Mouse (Mus musculus) limb, embryonic 14.5 days (tissue): ENCODE data around the gene Camk2g. TPM values are rescaled to one million over a fixed set of nuclear protein-coding genes. Genes with fewer than 3 reads are reported as not detected.

Experiments used
- ATAC-seq: fragments of 200-750 bp; cut with Nextera tagmentation; 2 replicates; pipeline ENCODE4 v1.8.0; 2017; ENCODE audit warnings: low read depth, moderate number of reproducible peaks, moderate TSS enrichment; ENCODE audit not compliant: low FRiP score
- DNase-seq: peaks from one replicate; pipeline ENCODE4 v3.0.0-alpha.2; 2015; ENCODE audit warnings: low spot score
- H3K27ac ChIP-seq: fragments of 300-500 bp; sonication (generic); replicated peaks from 2 replicates; pipeline ENCODE4 v1.5.1; 2014; ENCODE audit warnings: low read depth, mild to moderate bottlenecking, low read length, moderate library complexity, mixed read lengths
- H3K27me3 ChIP-seq: fragments of 300-500 bp; sonication (generic); 2 replicates; pipeline ENCODE4 v1.6.1; 2014; ENCODE audit warnings: low read length, mixed read lengths; ENCODE audit not compliant: control insufficient read depth, insufficient read depth
- H3K36me3 ChIP-seq: fragments of 300-500 bp; sonication (generic); 2 replicates; pipeline ENCODE4 v1.6.1; 2014; ENCODE audit warnings: mild to moderate bottlenecking, low read length, moderate library complexity, mixed read lengths; ENCODE audit not compliant: control insufficient read depth, insufficient read depth
- H3K4me1 ChIP-seq: fragments of 300-500 bp; sonication (generic); 2 replicates; pipeline ENCODE4 v1.6.1; 2014; ENCODE audit warnings: antibody characterized with exemption, low read length, mixed read lengths; ENCODE audit not compliant: control insufficient read depth, insufficient read depth
- H3K4me2 ChIP-seq: fragments of 300-500 bp; sonication (generic); replicated peaks from 2 replicates; pipeline ENCODE4 v1.6.1; 2014; ENCODE audit warnings: low read depth, mild to moderate bottlenecking, low read length, moderate library complexity; ENCODE audit not compliant: severe bottlenecking
- H3K4me3 ChIP-seq: fragments of 300-500 bp; sonication (generic); replicated peaks from 2 replicates; pipeline ENCODE4 v1.5.1; 2014; ENCODE audit warnings: low read length
- H3K9ac ChIP-seq: fragments of 300-500 bp; sonication (generic); 2 replicates; pipeline ENCODE4 v1.6.1; 2014; ENCODE audit warnings: mild to moderate bottlenecking, low read depth, low read length, moderate library complexity; ENCODE audit not compliant: severe bottlenecking
- H3K9me3 ChIP-seq: fragments of 300-500 bp; sonication (generic); 2 replicates; pipeline ENCODE4 v1.6.1; 2016; ENCODE audit warnings: low read length; ENCODE audit not compliant: control insufficient read depth
- POLR2A ChIP-seq: fragments of 200-500 bp; IDR thresholded peaks from 2 replicates; pipeline ENCODE4 v1.8.0; 2012; ENCODE audit warnings: inconsistent platforms, mild to moderate bottlenecking, moderate library complexity, borderline replicate concordance; ENCODE audit not compliant: insufficient read depth, insufficient read length; ENCODE audit errors: extremely low read depth
- WGBS: fragments of 180-500 bp; shearing (Covaris S2); extraction: QIAGEN DNeasy Blood & Tissue Kit; methylation state at CpG from one replicate; pipeline ENCODE4 v1.1.7; 2014; 5-methylcytosine and 5-hydroxymethylcytosine counted together
- polyA plus RNA-seq, 2 experiments: library from polyadenylated mRNA; depleted of rRNA in 1 of 2; stranded (reverse) in 1 of 2; unstranded in 1 of 2; fragments of >200 nt; fragmentation: Nextera tagmentation in 1 of 2; extraction: Ambion mirVana in 1 of 2; gene quantifications; 2 replicates each; pipeline versions ENCODE4 v1.2.1 to v1.2.3; 2012 to 2014

Camk2g gene
- polyA plus RNA-seq, 2 experiments, result 58.4 to 60.5 TPM

DNA sequence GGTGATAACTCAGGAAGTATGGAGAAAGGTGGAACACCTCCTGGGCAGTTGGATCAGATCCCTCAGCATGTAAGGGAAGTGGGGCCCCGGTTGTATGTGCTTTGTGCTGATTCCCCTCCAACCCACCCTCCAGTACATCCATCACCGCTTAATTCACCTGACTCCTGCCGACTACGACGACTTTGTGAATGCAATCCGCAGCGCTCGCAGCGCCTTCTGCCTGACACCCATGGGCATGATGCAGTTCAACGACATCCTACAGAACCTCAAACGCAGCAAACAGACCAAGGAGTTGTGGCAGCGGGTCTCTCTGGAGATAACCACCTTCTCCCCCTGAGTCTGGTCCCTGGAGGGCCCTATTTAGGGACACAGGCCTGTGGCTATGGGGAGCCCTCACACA, 70.9 kb downstream of the Camk2g start:
- H3K9me3 ChIP-seq, result no peaks in the 10 kb centered on the region
- no peaks in the 10 kb centered on the region for H3K4me1 ChIP-seq
- H3K4me2 ChIP-seq, result no peak overlapping the region
- H3K27ac ChIP-seq, result no peak overlapping the region
- WGBS, result 93% methylated on average over 12 of the region's 12 CpGs
- no peaks in the 10 kb centered on the region for H3K27me3 ChIP-seq
- no peak overlapping the region for H3K9ac ChIP-seq
- H3K4me3 ChIP-seq, result no peak overlapping the region
- no peak for ATAC-seq
- H3K36me3 ChIP-seq, result peaks cover 96% of the 10 kb centered on the region
- no peak for TF ChIP-seq POLR2A
- no peak for DNase-seq

DNA sequence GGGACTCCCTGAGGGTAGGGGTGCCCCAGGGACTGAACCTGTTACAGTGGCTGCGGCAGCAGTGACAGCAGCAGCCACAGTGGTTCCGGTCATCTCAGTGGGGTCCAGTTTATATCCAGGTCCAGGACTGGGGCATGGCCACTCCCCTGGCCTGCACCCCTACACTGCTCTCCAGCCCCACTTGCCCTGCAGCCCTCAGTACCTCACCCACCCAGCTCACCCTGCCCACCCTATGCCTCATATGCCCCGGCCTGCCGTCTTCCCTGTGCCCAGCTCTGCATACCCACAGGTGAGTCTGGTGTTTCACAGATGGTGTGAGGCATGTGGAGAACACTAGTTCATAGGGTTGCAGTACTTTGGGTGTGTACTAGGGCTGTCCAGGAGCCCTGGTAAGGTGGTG, 72.5 kb downstream of the Camk2g start:
- Histone ChIP-seq H3K4me3 (no peak overlapping the region), H3K9ac (0 out of 2 replicates have a peak overlapping the region, but pooled peaks have one; percentile 2), H3K27ac (no peak overlapping the region), H3K4me2 (no peak overlapping the region), H3K36me3 (peaks cover 98% of the 10 kb centered on the region), H3K27me3 (no peaks in the 10 kb centered on the region), H3K9me3 (no peaks in the 10 kb centered on the region), H3K4me1 (no peaks in the 10 kb centered on the region)
- DNase-seq, result no peak
- no peak for ATAC-seq
- no peak for TF ChIP-seq POLR2A
- 87% methylated on average over 4 of the region's 4 CpGs for WGBS

DNA sequence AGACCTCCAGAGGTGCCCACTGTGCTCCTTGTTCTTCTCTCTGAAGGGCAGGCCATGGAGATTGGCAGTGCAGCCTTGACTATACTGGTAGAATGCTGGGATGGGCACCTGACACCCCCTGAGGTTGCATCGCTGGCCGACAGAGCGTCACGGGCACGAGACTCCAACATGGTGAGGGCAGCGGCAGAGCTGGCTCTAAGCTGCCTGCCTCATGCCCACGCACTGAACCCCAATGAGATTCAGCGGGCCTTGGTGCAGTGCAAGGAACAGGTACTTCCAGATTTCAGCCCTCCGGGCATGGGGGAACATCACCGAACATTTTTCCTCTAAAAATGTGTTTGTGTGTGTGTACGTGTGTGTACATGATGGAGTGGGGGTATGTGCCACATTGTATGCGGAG, 74.1 kb downstream of the Camk2g start:
- Histone ChIP-seq H3K27ac (no peak overlapping the region), H3K27me3 (no peaks in the 10 kb centered on the region), H3K9me3 (no peaks in the 10 kb centered on the region), H3K36me3 (peaks cover 98% of the 10 kb centered on the region), H3K4me2 (no peak overlapping the region), H3K4me1 (no peaks in the 10 kb centered on the region), H3K4me3 (no peak overlapping the region), H3K9ac (no peak overlapping the region)
- TF ChIP-seq POLR2A, result no peak
- no peak for ATAC-seq
- no peak for DNase-seq
- 92% methylated on average over 12 of the region's 12 CpGs for WGBS

GRCm38 (mm10) chr14:20718443-20718842, 75.4 kb downstream of the Camk2g start:
- H3K4me2 ChIP-seq, result no peak overlapping the region
- 81% methylated on average over 10 of the region's 10 CpGs for WGBS
- H3K4me3 ChIP-seq, result no peak overlapping the region
- no peak overlapping the region for H3K27ac ChIP-seq
- H3K9ac ChIP-seq, result no peak overlapping the region
- no peaks in the 10 kb centered on the region for H3K9me3 ChIP-seq
- peaks cover 98% of the 10 kb centered on the region for H3K36me3 ChIP-seq
- no peaks in the 10 kb centered on the region for H3K4me1 ChIP-seq
- no peak for TF ChIP-seq POLR2A
- DNase-seq (no peak), ATAC-seq (no peak)
- no peaks in the 10 kb centered on the region for H3K27me3 ChIP-seq

GRCm38 (mm10) chr14:20713832-20714231, 80.1 kb downstream of the Camk2g start:
- DNase-seq, result no peak
- Histone ChIP-seq H3K27me3 (no peaks in the 10 kb centered on the region), H3K36me3 (peaks cover 83% of the 10 kb centered on the region), H3K9ac (no peak overlapping the region), H3K4me3 (no peak overlapping the region), H3K4me1 (peaks cover 5% of the 10 kb centered on the region), H3K9me3 (no peaks in the 10 kb centered on the region), H3K4me2 (no peak overlapping the region), H3K27ac (no peak overlapping the region)
- ATAC-seq, result no peak
- TF ChIP-seq POLR2A, result no peak
- 87% methylated on average over 11 of the region's 11 CpGs for WGBS

GRCm38 (mm10) chr14:20708239-20708638, 85.6 kb downstream of the Camk2g start:
- Histone ChIP-seq H3K9me3 (no peaks in the 10 kb centered on the region), H3K9ac (peak overlapping the region; percentile 94), H3K4me1 (peaks cover 15% of the 10 kb centered on the region), H3K27ac (no peak overlapping the region), H3K36me3 (peaks cover 44% of the 10 kb centered on the region), H3K27me3 (no peaks in the 10 kb centered on the region), H3K4me3 (peak overlapping the region; percentile 99), H3K4me2 (peak overlapping the region; percentile 75)
- WGBS, result 2% methylated on average over 10 of the region's 10 CpGs
- DNase-seq (no peak), ATAC-seq (no peak)
- TF ChIP-seq POLR2A, result no peak
